Mouse (Mus musculus): ENCODE measurements around the gene Lhb.
"Not testable (repeated sequence)": the region's sequence is repeated elsewhere in the genome, so short reads cannot be mapped to it uniquely, and the experiment has no call there.

- not testable (repeated sequence) for TF ChIP-seq CTCF (IDR thresholded peaks at IDR 0.05; ENCODE audit: low read depth, low read length); POLR2A (IDR thresholded peaks at IDR 0.05; ENCODE audit: borderline replicate concordance, low read depth, low read length)
Observed at GRCm38 (mm10) chr7:45462868-45463267, 42.2 kb downstream of the Lhb start.
